Mouse (Mus musculus) right cerebral cortex, adult 18-20 months (tissue): ENCODE data around the gene Acrbp.

Experiments
- DNase-seq: peaks from one replicate; pipeline ENCODE4 v3.0.0; 2022; ENCODE audit warnings: mixed read lengths

Acrbp gene

DNA sequence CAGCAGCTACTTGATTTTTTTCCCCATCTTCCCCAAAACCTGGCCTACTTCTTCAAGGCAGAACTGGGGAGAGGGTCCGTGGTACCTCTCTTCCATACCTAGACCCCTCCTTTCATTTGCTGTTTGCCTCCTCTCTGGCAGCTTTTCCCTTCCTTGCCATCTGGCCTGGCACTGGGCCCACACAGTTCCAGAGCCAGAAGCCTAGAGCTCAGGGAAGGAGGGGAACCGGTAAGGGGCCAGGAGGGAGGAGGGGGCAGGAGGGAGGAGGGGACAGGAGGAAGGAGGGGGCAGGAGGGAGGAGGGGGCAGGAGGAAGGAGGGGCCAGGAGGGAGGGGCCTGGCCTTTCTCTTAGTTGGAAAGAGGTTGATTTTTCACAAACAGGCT lies 22.4 kb downstream of the Acrbp start:
- DNase-seq = peak; percentile 53

DNA sequence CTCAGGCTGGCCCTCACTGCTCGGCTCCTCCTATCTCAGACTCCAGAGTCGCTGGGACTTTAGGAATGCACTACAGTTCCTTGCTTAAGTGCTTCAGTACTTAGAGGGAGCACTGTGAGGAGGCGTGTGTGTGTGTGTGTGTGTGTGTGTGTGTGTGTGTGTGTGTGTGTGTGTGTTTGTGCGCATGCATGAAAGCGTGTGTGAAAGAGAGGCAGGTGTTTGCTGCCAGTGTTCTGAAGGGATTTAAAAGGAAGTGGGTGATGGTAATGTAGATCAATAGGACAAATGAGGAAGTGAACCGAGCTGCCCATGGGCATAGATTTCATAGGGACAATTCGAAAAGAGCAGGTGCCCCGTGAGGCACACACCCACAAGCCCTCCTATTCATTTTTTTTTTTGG lies 24.3 kb downstream of the Acrbp start:
- DNase-seq = no peak

DNA sequence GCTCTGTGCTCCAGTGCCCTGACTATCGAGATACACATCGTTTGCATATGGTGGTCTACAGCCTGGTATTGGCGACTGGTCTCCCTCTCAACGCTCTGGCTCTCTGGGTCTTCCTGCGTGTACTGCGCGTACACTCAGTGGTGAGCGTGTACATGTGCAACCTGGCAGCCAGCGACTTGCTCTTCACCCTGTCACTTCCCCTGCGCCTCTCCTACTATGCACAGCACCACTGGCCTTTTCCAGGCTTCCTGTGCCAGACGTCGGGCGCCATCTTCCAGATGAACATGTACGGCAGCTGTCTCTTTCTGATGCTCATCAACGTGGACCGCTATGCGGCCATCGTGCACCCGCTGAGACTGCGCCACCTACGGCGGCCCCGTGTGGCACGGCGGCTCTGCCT lies 31.9 kb downstream of the Acrbp start:
- DNase-seq = no peak

DNA sequence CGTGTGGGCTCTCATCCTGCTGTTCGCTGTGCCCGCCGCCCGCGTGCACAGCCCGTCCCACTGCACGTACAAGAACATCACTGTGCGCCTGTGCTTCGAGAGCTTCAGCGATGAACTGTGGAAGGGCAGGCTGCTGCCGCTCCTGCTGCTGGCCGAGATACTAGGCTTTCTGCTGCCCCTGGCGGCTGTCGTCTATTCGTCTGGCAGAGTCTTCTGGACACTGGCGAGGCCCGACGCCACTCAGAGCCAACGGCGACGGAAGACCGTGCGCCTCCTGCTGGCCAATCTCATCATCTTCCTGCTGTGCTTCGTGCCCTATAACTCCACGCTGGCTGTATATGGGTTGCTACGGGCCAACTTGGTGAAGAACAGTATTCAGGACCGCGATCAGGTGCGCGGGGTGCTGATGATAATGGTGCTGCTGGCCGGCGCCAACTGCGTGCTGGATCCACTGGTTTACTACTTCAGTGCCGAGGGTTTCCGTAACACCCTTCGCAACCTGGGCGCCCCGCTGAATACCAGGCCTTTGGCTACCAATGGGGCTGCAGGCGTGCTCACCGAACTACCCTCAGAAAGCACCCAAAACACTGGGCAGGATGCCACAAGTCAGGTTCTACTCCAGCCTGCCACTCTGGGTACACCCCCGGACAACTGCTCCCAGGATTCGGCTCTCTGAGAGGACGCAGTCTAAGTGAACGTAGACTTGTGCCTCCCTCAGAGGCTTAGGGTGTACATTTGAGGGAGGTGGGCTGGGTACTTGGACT lies 32.5 kb downstream of the Acrbp start:
- peak; percentile 83 for DNase-seq

DNA sequence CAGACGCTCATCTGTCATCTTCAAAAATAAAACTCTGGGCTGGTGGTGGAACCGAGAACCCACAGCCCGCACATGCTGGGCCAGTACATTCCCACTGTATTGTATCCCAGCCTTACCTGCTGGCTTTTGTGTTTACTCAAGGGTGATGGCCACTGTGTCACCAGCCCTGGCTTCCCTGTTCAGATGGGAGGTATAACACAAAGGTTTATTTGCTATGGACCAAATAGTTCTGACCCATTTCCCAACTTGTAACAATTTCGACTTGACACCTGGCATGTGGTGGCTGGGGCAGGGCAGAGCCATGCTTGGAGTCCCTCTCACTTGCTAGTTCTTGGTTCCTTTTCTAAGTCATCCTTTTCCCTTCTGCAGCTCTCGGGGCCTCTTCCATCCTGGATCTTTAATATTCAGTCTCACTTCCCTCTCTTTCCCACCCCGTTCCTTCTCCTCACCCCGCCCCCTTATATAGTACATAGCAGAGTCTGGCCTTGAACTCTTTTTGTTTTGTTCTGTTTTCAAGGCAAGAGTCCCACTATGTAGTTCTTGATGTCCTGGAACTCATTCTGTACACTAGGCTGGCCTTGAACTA lies 33.4 kb downstream of the Acrbp start:
- no peak for DNase-seq

DNA sequence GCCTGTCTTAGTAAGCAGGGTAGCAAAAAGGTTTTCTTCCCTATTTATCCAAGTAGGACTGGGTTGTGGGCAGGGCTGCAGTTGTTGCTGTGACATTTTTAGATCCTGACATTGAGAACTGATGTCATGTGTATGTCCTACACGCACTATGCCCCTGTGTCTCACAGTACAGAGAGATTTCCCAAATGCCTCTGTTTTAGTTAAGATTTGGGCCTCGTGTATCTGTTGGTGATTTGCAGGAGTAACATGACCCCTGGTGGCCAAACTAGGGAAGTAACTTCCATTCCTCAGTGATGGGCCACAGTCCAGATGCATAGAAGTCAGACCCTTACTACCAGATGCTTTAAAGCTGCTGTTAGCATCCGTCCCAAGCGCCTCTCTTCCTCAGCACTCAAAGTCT lies 34.9 kb downstream of the Acrbp start:
- DNase-seq = peak; percentile 70

DNA sequence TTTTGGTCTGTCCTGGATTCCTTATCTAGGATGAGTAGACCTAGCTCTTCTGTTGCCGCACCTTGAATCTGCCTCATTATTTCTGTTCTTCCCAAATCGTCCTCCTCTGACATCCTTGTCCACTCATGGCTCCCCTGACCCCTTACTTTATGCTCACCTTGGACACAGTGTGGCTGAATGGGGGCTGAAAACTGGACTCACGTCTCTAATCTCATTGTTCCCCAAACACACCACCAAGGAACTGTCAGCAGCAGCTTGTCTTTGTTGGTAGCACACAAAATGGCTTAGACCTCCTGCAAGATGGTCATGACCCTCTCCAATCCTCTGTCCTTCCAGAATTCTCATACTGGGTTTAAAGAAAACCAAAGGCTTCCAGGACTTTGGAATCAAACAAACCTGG lies 38.4 kb downstream of the Acrbp start:
- DNase-seq = no peak

DNA sequence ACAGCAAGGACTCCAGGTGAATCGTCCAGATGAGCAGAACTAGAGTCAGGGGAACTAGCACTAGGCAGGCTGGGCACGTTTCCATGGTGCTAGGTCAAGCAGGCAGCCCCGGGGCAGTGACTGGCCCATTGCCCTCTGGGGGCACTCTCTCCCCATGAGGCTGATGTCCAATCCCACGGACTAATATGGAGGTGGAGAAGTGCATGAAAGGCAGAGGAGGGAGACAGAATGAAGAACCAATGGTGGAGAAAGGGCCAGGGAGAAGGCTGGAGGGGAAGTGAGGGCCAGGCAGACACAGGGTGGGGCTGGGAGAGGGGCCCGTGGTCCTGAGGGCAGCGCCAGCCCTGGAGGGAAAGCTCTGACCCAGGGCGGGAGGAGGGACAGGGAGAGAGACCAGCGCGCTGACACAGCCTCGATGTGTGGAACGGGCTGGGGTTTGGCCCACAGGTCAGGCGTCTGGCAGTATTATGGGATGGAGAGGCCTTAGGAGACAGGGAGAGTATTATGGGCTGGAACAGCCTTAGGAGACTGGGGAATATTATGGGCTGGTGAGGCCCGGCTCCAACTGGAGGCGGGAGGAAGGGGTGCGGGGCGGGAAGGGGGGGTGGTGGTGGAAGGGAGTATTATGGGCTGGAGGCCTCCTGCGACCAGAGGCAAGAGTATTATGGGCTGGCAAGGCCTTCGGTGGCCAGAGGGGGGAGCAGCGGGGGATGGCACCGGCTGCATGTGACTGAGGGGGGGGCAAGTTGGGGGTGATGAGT lies 39.3 kb downstream of the Acrbp start:
- DNase-seq = peak; percentile 81

DNA sequence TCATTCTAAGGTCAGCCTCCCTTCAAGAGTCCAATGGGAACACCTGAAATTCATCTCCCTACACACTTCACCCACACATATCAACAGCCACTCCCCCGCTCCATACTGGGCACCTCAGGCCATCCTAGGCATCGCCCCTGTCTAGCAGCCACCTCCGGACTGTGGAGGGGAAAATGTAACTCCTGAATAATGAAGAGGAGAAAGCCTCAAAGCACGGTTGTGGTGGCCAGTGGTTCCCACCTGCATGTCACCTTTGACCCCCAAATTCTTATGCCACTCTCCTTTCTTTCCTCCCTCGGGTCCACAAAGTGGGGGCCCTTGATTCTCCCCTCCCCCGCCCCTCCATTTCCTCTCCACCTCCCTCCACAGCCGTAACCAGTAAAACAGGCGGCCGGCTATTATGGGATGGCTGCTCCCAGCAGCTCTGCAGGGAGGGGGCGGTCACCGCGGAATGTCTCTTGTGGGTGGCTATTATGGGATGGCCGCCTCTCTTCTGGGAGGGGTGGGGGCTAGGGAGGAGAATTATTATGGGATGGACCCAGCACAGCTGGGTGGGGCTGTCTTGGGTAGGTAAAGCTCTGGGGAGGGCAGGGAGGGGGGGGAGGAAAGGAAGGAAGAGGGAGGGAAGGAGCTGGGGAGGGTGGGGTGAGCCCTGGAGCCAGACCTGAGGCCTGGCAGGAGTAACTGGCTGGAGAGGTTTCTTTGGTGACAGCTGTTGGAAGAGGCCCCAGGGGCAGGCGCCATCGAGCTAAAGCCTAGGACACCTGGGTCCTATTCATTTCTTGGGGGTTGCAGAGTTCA lies 40.2 kb downstream of the Acrbp start:
- peak; percentile 89 for DNase-seq

DNA sequence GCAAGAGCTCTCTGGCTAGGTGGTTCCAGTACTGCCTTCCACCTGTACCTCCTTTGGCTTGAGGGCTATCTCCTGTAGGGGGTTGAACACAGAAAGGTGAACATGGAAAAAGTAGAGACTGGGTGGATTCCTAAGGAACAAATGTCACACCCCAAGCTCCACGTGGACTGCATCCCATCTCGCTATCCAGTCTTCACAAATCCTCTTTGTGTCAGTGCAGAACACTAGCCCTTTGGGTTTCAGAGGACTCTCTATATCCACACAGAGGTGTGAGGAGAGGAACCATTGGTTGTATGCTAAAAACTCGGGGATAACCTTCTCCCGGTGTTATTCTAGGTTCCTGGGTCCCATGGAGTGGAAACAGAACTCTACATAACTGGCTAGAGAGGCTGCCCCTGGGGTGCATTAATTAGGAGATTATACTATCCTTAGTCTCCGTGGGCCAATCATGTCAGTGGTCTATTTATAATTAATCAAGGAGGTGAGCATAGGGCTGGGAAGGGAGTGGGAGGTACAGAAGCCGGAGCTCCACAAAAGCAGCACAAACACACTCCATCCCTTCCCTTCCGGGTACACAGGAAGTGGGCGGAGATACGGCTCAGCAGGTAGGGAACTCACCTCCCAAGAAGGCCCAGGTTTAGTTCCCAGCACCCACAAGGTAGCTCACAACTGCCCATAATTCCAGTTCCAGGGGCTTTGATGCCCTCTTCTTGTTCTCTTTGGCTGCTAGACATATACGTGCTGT lies 41.0 kb downstream of the Acrbp start:
- no peak for DNase-seq

DNA sequence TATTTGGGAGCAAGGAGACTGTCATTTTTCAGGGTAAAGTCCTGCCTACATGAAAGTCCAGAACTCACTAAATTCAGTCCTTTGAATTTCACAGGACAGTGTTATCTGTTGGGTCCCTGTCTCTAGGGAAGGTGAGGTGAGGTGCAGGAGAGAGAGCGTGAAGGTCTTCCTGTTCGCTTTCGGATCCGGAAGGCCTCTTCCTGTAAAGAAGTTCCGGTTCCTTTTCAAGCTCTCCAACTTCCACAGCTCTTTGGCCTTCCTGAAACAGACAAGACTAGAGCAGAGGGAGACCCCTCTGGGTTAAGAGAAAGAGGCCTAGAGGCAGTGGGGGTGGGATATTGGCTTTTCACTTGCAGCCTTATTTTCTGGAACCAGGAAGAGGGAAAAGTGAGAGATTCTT lies 42.9 kb downstream of the Acrbp start:
- no peak for DNase-seq

DNA sequence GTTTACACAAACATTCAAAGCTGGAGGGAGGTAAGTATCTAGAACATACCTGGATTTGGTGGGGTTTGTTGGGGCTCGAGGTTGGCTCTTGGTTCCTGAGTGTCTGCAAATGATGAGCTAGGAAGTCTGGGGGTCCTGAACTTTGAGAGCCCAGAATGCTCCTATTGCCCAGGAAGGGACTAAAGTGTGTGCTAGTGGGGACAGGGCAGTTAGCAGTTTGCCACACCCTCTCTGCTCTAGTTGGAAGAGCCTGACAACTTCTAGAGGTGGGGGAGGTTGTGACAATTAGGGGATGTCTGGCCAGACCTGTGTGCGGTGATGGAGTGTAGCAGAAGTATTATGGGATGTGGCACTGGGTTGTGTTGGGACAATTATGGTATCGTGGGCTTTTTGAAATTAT lies 45.4 kb downstream of the Acrbp start:
- no peak for DNase-seq

DNA sequence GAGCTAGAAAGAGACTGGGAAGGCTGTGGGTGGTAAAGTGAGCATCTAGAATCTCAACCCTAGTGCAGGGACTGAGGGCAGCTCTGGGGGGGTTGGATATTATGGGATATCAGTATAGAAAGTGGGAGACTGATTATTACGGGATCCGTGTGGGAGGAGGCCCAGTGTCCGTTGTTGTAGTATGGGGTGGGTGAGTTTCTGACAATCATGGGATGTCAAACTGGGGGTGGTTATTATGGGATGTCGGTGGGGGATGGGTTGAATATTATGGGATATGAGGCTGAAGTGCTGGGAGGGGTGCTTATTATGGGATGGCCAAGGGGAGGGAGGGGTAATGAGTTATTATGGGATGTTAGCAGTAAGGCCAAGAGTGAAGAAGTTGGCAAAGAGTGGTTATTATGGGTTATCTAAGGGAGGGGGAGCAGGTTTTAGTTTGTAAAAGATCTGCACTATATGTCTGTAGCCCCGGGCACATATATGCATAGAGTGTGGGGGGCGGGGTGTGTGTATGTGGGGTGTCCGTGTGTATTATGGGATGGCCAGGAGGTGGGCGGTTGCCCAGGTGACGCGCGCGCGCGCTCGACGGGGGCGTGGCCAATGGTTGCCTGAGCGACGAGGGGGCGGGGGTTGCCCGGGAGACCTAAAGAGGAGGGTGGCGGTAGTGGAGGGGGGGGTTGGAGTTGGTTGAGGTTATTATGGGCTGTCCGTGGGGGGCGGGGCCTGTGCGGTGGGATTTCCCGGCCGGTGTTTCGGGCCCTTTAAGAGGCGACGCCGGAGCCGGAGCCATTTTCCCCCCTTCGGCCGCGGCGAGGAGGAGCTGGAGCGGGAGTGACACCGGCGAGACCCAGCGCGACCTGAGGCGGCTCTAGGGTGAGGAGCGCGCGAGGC lies 46.1 kb downstream of the Acrbp start, which contains the start of gene Chd4:
Gene Chd4 (plus strand): TSS at position 591 of the 888 bp plus-strand sequence.
- peak; percentile 94 for DNase-seq

DNA sequence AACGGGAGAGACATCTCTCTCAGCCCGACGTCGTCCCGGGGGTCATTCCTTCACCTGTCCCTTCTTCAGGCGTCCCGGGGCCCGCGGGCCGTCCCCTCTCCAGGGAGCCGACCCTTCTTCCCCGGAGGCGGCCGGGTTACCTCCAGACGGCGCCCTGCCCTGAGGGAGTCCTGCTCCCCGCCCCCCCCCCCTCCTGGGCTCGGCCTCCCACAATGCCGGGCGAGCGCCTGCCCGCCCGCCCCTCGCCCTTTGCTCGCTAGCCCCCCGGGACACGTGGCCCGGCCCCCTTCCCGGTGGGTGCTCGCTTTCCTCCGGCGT lies 46.7 kb downstream of the Acrbp start:
- no peak for DNase-seq

DNA sequence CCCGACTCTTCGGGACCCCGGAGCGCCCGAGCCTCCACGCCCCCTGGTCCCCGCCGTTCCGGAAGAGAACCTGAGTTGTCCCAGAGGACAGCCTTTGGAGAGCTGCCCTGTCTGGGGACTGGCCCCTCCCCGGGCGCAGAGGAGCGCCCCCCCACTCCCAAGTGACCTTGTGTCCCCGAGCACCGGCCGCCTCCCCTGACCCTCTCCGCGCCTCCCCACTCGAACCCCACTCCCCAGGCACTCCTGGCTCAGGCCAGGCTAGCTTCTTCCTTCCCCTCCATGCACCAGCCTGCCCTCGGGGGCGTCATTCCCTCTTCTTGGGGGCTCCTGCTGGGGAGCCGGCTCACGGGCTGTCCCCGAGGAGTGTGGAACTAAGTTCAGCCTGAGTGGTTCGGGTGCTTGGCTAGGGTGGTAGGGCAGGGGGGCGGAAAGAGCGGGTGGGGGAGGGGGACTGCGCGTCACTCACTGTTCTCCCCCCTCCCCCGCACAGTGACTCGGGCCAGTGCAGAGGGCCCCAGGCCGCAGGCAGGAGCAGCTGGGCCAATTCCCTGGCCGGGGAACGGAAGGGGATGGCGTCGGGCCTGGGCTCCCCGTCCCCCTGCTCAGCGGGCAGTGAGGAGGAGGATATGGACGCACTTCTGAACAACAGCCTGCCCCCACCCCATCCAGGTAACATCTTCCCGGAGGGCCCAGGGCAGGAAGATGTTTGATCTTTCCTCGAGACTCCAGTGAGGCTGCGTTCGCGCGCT lies 47.3 kb downstream of the Acrbp start:
- DNase-seq = peak; percentile 41

DNA sequence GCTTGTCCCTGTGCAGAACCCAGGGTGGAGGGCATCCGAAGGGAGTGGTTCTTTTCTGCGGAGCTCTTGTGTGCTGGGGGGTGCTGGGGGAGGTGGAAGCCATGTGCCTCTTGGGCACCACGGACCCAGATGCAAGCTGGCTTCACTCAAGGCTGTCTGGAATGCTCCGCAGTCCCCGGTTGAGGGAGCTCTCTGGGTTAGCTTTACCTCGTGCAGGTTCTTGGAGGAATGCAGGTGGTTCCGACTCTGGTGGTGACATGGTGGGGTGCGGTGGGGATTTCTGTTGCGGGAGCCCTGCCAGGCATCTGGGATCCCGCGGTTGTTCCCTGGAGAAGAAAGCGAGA lies 47.8 kb downstream of the Acrbp start:
- no peak for DNase-seq

DNA sequence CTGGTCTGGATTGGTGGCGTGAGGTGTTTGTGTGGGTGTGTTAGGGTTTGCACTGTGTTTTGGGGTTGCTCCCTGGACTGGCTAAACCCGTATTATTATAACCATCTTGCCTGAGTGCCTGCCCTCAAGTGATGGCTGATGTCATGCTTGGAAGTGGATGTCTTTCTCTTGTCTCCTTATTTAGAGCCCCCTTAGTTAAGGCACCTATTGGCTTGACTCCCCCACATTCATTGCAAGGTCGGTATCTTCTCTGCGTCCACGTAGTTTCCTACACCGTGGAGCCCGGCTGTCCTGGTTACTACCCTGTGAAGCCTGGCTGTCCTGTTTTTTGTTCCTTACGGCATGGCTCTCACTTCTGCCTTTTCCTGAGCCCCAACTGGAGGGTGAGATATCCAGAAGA lies 48.5 kb downstream of the Acrbp start:
- DNase-seq = no peak

DNA sequence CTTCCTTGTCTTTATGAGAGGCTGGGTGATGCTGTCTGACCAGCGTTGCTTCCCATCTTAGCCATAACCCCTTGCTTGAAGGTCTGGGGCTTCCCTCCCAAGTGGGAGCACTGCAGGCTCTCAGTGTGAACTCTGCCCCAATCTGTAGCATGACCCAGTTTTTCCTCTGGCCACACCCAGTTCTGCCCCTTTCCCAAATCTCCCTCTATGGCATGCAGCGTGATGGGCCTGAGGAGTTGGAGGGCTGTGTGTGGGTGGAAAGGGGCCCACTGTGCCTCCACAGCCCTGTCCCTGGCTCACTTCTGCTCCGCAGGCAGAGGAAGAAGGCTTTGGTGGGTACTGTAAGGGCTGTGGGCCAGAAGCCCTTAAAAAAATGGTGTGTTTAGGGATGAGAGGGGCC lies 49.0 kb downstream of the Acrbp start:
- DNase-seq = no peak

DNA sequence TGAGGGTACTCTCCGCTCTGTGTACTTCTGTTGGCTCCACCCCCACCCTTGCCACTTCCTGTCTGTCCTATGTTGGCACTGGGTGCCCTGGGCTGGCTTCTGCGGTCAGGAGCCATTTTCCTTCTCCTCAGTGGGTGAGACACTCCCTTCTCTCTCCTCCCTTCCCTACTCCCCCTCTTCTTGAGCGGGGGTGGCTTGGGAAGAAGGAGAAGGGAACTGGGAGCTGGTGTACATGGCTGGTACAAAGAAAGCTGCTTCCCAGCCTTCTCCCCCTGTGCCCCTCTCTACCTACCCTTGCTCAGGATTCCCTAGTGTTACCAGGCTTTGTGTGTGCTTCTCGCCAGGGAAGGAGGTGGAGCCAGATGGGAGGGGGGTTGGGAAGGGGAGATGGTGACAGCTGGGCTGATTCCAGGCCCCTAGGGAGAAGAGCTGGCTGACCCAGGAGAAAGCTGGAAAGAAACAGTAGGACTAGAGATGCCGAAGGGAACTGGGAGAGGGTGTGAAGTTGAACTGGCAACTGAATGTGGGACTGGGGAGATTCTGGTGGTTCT lies 50.0 kb downstream of the Acrbp start:
- peak; percentile 46 for DNase-seq

DNA sequence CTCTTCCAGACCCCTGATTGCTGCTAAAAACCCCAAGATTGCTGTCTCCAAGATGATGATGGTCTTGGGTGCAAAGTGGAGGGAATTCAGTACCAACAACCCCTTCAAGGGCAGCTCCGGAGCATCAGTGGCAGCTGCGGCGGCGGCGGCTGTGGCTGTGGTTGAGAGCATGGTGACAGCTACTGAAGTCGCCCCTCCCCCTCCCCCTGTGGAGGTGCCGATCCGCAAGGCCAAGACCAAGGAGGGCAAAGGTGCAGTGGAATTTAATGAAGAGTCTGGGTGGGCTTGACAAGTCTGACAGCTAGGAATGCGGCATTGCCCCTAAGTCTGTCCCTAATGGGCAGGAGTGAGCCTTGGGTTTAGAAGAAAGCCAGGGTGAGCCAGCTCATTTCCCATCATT lies 52.0 kb downstream of the Acrbp start:
- DNase-seq = no peak

DNA sequence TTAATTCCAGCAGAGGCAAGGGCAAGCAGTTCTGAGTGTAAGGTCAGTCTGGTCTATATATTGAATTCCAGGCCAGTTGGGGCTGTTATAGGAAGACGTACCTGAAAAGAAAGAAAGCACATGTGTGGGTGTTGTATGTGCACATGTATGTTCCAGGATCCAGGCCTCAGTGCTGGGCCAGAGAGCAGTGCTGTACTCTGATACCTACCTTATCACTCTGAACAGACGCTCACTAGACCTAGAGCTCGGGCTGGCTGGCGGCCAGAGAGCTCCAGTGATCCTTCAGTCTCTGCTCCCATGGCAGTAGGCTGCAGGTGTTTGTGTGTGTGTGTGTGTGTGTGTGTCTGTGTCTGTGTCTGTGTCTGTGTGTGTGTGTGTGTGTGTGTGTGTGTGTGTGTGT lies 54.7 kb downstream of the Acrbp start:
- DNase-seq = no peak
